Mouse (Mus musculus): ENCODE measurements around the gene Fam213b. TPM values are rescaled to one million over a fixed set of nuclear protein-coding genes. Genes with fewer than 3 reads are reported as not detected.

The Fam213b gene
- polyA plus RNA-seq, 1 experiment from 2014 or later = 45.9 TPM

DNA sequence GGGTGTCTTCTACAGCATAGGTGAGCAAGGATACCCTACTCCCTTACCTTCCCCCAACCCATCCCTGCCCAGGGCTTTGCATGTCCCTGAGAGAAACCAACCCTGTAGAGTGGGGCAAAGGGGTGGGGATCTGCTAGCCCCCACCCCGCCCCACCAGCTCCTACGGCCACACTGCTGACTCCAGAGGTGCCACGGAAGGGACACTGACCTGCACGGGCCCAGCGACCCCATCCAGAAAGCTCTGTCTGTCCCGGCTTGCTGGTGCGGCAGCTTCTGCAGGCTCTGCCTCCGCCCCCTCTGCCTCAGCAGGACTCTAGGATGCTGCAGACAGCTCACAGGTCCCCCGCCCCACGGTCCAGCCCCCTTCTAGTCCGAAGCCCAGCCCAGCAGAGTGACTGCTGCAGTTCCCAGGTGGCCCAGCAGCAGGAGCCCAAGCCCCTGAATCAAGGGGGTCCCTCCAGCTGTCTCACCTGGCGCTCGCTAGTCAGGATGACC is 27.1 kb downstream of the Fam213b start:
- Histone ChIP-seq H3K9ac (ENCODE audit: low read length) (peak overlapping the region; percentile 25; the same call in 1 of the 2 replicates), H3K4me2 (ENCODE audit: low read length) (peak overlapping the region; percentile 18; the same call in 1 of the 2 replicates), H3K27me3 (replicated peaks; ENCODE audit: control insufficient read depth, insufficient read depth, low read length) (peaks cover 2% of the 10 kb centered on the region; the same call in 1 of the 2 replicates), H3K27ac (ENCODE audit: low read depth, low read length) (no peak overlapping the region), H3K4me1 (ENCODE audit: control insufficient read depth, insufficient read depth, low read length) (0 out of 2 replicates have a peak, but pooled peaks cover 3% of the 10 kb centered on the region), H3K9me3 (replicated peaks; ENCODE audit: control insufficient read depth, low read length) (no peaks in the 10 kb centered on the region), H3K36me3 (ENCODE audit: control insufficient read depth, insufficient read depth, low read length) (no peaks in the 10 kb centered on the region), H3K4me3 (ENCODE audit: low read depth, low read length) (no peak overlapping the region)
- WGBS = 4% methylated on average over 11 of the region's 13 CpGs
- DNase-seq (ENCODE audit: low spot score) = peak; percentile 19
- ATAC-seq = 0 out of 2 replicates have a peak, but pooled peaks have one; percentile 18

DNA sequence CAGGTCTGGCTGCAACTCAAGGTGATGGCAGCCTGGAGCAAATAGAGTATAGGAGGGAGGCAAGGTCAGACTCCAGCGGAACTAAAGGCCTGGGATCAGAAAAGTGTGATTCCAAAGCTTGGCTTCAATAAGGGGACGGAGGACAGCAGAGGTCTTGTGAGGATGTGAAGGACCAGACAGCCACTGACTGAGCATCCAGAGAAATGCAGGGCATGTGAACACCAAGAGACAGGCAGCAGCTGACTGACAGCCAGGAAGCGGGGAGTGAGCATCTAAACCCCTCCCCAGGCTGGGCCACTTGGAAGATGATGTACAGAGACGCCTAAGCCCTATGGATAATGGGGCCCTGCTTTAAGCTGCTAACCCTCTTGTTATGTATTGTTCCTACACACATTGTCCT is 28.2 kb downstream of the Fam213b start:
- ATAC-seq = no peak
- no peak overlapping the region for H3K27ac ChIP-seq (ENCODE audit: low read depth, low read length)
- no peak overlapping the region for H3K4me2 ChIP-seq (ENCODE audit: low read length)
- no peak for DNase-seq (ENCODE audit: low spot score)
- WGBS = 70% methylated on average over 4 of the region's 4 CpGs
- no peak overlapping the region for H3K4me3 ChIP-seq (ENCODE audit: low read depth, low read length)
- H3K9ac ChIP-seq (ENCODE audit: low read length) = no peak overlapping the region
- peaks cover 2% of the 10 kb centered on the region; the same call in 1 of the 2 replicates for H3K27me3 ChIP-seq (replicated peaks; ENCODE audit: control insufficient read depth, insufficient read depth, low read length)
- no peaks in the 10 kb centered on the region for H3K36me3 ChIP-seq (ENCODE audit: control insufficient read depth, insufficient read depth, low read length)
- H3K4me1 ChIP-seq (ENCODE audit: control insufficient read depth, insufficient read depth, low read length) = 0 out of 2 replicates have a peak, but pooled peaks cover 3% of the 10 kb centered on the region
- no peaks in the 10 kb centered on the region for H3K9me3 ChIP-seq (replicated peaks; ENCODE audit: control insufficient read depth, low read length)

DNA sequence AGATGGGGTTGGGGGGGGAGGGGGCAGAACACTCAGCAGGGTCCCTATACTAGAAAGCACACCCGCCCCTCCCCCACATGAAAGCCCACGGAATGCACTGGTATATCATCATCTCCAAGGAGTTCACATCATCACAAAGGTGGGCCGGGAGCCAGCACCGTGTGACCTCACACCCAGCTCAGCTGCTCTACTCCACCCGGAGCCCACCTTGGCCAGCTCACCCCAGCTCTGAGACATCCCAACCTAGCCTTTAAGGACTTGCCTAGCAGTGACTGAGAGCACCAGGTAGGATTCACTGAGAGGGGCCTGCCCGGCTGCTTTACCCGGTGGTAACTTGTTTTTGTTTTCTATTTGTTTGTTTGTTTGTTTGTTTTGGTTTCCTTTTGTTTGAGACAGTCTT is 29.5 kb downstream of the Fam213b start, which contains the start of gene Mmel1:
TSS of gene Mmel1 (plus strand) at position 146 of the 400 bp plus-strand sequence.
- peaks cover 2% of the 10 kb centered on the region; the same call in 1 of the 2 replicates for H3K27me3 ChIP-seq (replicated peaks; ENCODE audit: control insufficient read depth, insufficient read depth, low read length)
- no peak within 1 kb of the TSS for H3K4me2 ChIP-seq (ENCODE audit: low read length)
- 88% methylated on average over 7 of the region's 7 CpGs for WGBS
- DNase-seq (ENCODE audit: low spot score) (no peak), ATAC-seq (no peak)
- no peak within 1 kb of the TSS for H3K4me3 ChIP-seq (ENCODE audit: low read depth, low read length)
- H3K36me3 ChIP-seq (ENCODE audit: control insufficient read depth, insufficient read depth, low read length) = no peaks in the 10 kb centered on the region
- no peak within 1 kb of the TSS for H3K9ac ChIP-seq (ENCODE audit: low read length)
- no peaks in the 10 kb centered on the region for H3K9me3 ChIP-seq (replicated peaks; ENCODE audit: control insufficient read depth, low read length)
- 0 out of 2 replicates have a peak, but pooled peaks cover 3% of the 10 kb centered on the region for H3K4me1 ChIP-seq (ENCODE audit: control insufficient read depth, insufficient read depth, low read length)
- H3K27ac ChIP-seq (ENCODE audit: low read depth, low read length) = no peak within 1 kb of the TSS

DNA sequence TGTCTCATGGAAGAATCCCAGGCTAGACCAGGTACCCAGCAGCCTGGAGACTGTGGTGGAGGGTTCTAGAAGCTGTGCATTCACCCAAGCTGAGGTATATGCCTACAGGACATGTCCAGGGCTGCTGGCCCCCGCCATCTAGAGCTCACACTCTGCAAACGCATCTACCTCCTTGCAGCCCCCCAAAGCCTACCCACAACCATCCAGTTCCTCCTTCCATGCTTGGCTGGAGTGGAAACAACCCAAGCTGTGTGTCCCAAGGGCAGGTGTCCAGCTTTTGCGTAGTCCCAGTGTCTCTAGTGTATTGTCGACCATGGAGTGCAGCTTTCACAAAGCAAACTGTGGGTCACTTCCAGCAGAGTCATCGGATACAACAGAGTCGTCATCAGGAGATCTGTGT is 31.7 kb downstream of the Fam213b start:
- WGBS = 85% methylated on average over 6 of the region's 6 CpGs

DNA sequence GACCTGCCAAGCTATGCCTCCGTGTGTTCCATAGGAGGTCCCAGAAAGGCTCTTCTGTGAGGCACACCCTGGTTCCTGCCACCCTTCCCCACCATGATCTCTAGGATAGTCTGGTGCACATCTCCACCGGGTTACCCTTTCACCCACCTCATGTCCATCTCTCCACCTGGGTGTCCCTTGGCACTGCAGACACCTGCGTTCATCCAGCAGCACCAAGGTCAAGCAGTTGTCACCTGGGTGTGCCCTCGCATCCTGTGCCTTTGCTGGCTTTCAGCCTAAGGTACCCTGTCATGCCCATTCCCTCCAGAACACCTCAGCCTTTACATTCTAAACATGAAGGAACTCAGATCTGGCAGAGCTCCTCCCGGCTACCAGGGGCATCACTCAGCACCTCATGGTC is 32.5 kb downstream of the Fam213b start:
- no peaks in the 10 kb centered on the region; the same call in 1 of the 2 replicates for H3K27me3 ChIP-seq (replicated peaks; ENCODE audit: control insufficient read depth, insufficient read depth, low read length)
- H3K9me3 ChIP-seq (replicated peaks; ENCODE audit: control insufficient read depth, low read length) = no peaks in the 10 kb centered on the region
- H3K9ac ChIP-seq (ENCODE audit: low read length) = no peak overlapping the region
- ATAC-seq (no peak), DNase-seq (ENCODE audit: low spot score) (no peak)
- H3K4me1 ChIP-seq (ENCODE audit: control insufficient read depth, insufficient read depth, low read length) = peaks cover 4% of the 10 kb centered on the region; the same call in 1 of the 2 replicates
- no peaks in the 10 kb centered on the region for H3K36me3 ChIP-seq (ENCODE audit: control insufficient read depth, insufficient read depth, low read length)
- WGBS = 96% methylated on average over 5 of the region's 5 CpGs
- H3K27ac ChIP-seq (ENCODE audit: low read depth, low read length) = no peak overlapping the region
- H3K4me2 ChIP-seq (ENCODE audit: low read length) = no peak overlapping the region
- no peak overlapping the region for H3K4me3 ChIP-seq (ENCODE audit: low read depth, low read length)

More for the DNA sequence above, 31.7 kb downstream of the Fam213b start:
- peaks cover 7% of the 10 kb centered on the region; the same call in 1 of the 2 replicates for H3K4me1 ChIP-seq (ENCODE audit: control insufficient read depth, insufficient read depth, low read length)
- H3K9ac ChIP-seq (ENCODE audit: low read length) = no peak overlapping the region
- H3K9me3 ChIP-seq (replicated peaks; ENCODE audit: control insufficient read depth, low read length) = no peaks in the 10 kb centered on the region
- H3K36me3 ChIP-seq (ENCODE audit: control insufficient read depth, insufficient read depth, low read length) = no peaks in the 10 kb centered on the region
- DNase-seq (ENCODE audit: low spot score) (no peak), ATAC-seq (no peak)
- no peak overlapping the region for H3K4me2 ChIP-seq (ENCODE audit: low read length)
- H3K4me3 ChIP-seq (ENCODE audit: low read depth, low read length) = no peak overlapping the region
- peaks cover 2% of the 10 kb centered on the region; the same call in 1 of the 2 replicates for H3K27me3 ChIP-seq (replicated peaks; ENCODE audit: control insufficient read depth, insufficient read depth, low read length)
- no peak overlapping the region for H3K27ac ChIP-seq (ENCODE audit: low read depth, low read length)

DNA sequence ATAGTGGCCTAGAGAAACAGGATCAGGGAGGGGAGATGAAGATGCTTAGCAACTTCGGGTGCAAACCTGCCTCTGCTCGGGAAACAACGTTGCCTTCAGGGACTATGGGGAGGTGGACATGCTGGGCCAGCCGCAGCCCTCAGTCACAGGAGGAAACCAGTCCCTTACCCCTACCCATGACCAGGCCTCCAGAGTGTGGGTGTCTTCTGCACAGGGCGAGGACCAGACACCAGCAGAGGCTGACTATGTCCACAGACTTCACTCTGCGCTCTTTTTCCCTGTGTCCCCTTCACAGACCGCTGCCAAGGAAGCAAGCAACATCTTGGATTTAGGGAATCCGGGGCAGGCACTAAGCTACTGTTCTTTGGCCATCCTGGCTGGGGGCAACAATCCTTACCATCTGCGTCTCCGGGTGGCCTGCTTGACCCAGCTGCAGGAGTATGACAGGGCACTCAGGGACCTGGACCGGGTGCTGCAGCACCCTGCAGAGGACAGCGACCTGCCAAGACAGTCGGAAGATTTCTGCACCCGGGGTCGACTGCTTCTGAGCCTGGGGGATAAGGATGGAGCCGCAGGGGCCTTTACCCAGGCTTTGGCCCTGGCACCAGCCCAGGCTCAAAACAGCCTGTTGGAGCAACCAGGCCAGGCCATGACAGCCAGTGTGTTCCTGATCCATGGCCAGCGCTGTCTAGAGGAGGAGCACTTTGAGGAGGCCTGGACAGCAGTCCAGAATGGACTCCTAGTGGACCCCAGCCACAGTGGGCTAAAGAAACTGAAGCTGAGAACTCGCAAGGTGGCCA is 33.8 kb downstream of the Fam213b start:
- DNase-seq (ENCODE audit: low spot score) (no peak), ATAC-seq (no peak)
- peak overlapping the region; percentile 51; the same call in 1 of the 2 replicates for H3K4me2 ChIP-seq (ENCODE audit: low read length)
- peak overlapping the region; percentile 35; the same call in 1 of the 2 replicates for H3K27ac ChIP-seq (ENCODE audit: low read depth, low read length)
- peaks cover 4% of the 10 kb centered on the region; the same call in 1 of the 2 replicates for H3K4me1 ChIP-seq (ENCODE audit: control insufficient read depth, insufficient read depth, low read length)
- 80% methylated on average over 18 of the region's 18 CpGs for WGBS
- no peak overlapping the region for H3K4me3 ChIP-seq (ENCODE audit: low read depth, low read length)
- no peaks in the 10 kb centered on the region for H3K9me3 ChIP-seq (replicated peaks; ENCODE audit: control insufficient read depth, low read length)
- no peaks in the 10 kb centered on the region for H3K36me3 ChIP-seq (ENCODE audit: control insufficient read depth, insufficient read depth, low read length)
- H3K9ac ChIP-seq (ENCODE audit: low read length) = peak overlapping the region; percentile 48
- H3K27me3 ChIP-seq (replicated peaks; ENCODE audit: control insufficient read depth, insufficient read depth, low read length) = no peaks in the 10 kb centered on the region; the same call in 1 of the 2 replicates

DNA sequence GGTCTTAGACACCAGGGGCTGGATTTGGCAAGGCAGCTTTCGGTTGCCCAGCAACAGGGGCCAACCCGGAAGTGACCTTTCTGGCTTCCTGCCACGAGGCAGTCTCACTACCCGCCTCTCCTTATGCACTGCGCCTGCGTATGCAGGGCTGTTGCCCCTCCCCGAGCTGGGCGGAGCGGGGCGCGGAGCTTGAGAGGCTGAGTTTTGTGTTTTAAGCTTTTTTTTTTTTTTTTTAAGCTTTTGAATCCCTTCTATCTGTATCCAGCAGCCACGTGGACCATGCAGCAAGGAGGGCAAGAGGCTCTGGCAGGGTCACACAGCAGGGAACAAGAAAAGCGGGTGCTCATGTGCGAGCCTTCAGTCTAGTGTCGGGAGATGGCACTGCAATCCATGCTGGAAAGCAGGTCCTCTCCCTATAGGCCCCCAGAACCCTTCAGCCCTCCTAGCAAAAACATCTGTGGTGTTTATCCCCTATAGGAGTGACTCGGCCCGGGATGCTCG is 34.6 kb downstream of the Fam213b start:
- peak overlapping the region; percentile 51 for H3K4me2 ChIP-seq (ENCODE audit: low read length)
- peak overlapping the region; percentile 29 for H3K4me3 ChIP-seq (ENCODE audit: low read depth, low read length)
- under 1% methylated on average over 18 of the region's 18 CpGs for WGBS
- peaks cover 4% of the 10 kb centered on the region; the same call in 1 of the 2 replicates for H3K4me1 ChIP-seq (ENCODE audit: control insufficient read depth, insufficient read depth, low read length)
- no peaks in the 10 kb centered on the region for H3K36me3 ChIP-seq (ENCODE audit: control insufficient read depth, insufficient read depth, low read length)
- no peaks in the 10 kb centered on the region for H3K9me3 ChIP-seq (replicated peaks; ENCODE audit: control insufficient read depth, low read length)
- H3K27me3 ChIP-seq (replicated peaks; ENCODE audit: control insufficient read depth, insufficient read depth, low read length) = 0 out of 2 replicates have a peak, but pooled peaks cover 4% of the 10 kb centered on the region
- peak; percentile 96 for DNase-seq (ENCODE audit: low spot score)
- H3K27ac ChIP-seq (ENCODE audit: low read depth, low read length) = peak overlapping the region; percentile 35; the same call in 1 of the 2 replicates
- peak overlapping the region; percentile 48 for H3K9ac ChIP-seq (ENCODE audit: low read length)
- ATAC-seq = peak; percentile 93

DNA sequence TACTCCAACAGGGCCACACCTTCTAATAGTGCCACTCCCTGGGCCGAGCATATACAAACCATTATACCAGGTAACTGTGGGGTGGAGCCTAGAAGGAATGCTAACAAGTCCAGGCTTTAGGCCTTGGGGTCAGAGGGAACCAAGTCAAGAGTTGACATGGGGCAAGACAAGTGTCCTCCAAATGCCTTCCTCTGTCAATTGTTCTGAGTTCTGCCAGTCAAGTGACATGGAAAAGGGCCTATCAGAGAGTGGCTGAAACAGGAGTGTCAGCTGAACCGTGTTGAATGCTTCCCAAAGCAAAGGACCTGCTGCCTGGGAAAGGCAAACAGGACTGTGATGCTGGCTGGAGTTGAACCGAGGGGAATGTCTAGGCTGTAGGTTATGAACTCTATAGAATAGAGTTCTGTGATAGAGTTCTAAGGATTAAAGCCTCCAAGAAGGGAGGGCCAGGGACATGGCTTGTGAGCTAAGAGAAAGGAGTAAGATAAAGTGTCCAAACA is 35.4 kb downstream of the Fam213b start:
- Histone ChIP-seq H3K9me3 (replicated peaks; ENCODE audit: control insufficient read depth, low read length) (no peaks in the 10 kb centered on the region), H3K9ac (ENCODE audit: low read length) (no peak overlapping the region), H3K4me3 (ENCODE audit: low read depth, low read length) (no peak overlapping the region), H3K4me2 (ENCODE audit: low read length) (no peak overlapping the region), H3K27me3 (replicated peaks; ENCODE audit: control insufficient read depth, insufficient read depth, low read length) (0 out of 2 replicates have a peak, but pooled peaks cover 9% of the 10 kb centered on the region), H3K4me1 (ENCODE audit: control insufficient read depth, insufficient read depth, low read length) (peaks cover 4% of the 10 kb centered on the region; the same call in 1 of the 2 replicates), H3K27ac (ENCODE audit: low read depth, low read length) (0 out of 2 replicates have a peak overlapping the region, but pooled peaks have one; percentile 41), H3K36me3 (ENCODE audit: control insufficient read depth, insufficient read depth, low read length) (no peaks in the 10 kb centered on the region)
- 84% methylated on average over 3 of the region's 3 CpGs for WGBS
- DNase-seq (ENCODE audit: low spot score) = no peak
- no peak for ATAC-seq
